Mouse (Mus musculus): ENCODE measurements around the gene Zbtb41. TPM values are rescaled to one million over a fixed set of nuclear protein-coding genes. Genes with fewer than 3 reads are reported as not detected.

Gene Zbtb41
- polyA plus RNA-seq, 1 experiment from 2014 or later, result 12.8 TPM

DNA sequence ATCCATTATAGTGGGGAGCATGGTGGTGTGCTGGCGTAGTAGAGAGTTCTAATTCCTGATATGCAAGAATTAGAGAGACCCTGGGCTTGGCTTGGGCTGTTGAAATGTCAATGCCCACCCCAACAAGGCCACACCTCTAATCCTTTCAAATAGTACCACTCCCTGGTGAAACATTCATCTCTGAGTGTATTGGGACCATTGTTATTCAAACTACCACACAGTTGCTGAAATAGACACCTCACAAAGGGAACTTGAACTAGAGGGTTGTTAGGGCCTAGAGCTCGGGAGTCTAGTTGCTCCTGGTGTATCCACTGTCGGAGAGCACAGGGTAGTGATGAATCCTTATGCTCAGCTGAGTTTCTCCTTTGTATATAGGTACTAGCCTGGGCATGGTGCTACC lies 72.5 kb downstream of the Zbtb41 start:
- Histone ChIP-seq H3K9ac (no peak overlapping the region), H3K27ac (no peak overlapping the region), H3K36me3 (peaks cover 20% of the 10 kb centered on the region), H3K4me3 (no peak overlapping the region), H3K9me3 (no peaks in the 10 kb centered on the region), H3K4me2 (no peak overlapping the region), H3K4me1 (replicated peaks) (no peaks in the 10 kb centered on the region), H3K27me3 (no peaks in the 10 kb centered on the region)
- 66% methylated on average over 3 of the region's 3 CpGs for WGBS
- no peak for ATAC-seq (ENCODE audit: low FRiP score)

DNA sequence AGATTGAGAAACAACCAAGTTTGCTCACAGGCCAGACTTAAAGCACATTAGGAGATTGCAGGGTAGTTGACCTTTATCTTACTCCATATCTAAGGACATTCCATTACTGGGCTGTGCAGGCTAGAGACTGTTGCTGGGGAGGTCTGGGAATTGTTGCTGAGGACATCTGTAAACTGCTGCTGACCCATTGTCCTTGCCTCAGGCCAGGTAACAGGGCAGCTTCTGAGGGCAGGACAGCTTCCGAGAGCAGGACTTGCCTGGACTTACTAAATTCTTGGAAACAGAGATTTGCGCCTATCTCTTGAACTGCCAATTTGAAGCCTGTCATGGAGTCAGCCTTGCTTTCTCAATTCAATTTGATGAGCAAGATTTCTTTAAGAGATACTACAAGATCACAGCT lies 73.3 kb downstream of the Zbtb41 start:
- WGBS, result 95% methylated on average over 2 of the region's 2 CpGs
- H3K9ac ChIP-seq, result no peak overlapping the region
- no peak overlapping the region for H3K27ac ChIP-seq
- no peak overlapping the region for H3K4me3 ChIP-seq
- no peaks in the 10 kb centered on the region for H3K27me3 ChIP-seq
- ATAC-seq (ENCODE audit: low FRiP score), result no peak
- no peaks in the 10 kb centered on the region for H3K9me3 ChIP-seq
- H3K4me2 ChIP-seq, result no peak overlapping the region
- peaks cover 13% of the 10 kb centered on the region; the same call in 1 of the 2 replicates for H3K36me3 ChIP-seq
- no peaks in the 10 kb centered on the region for H3K4me1 ChIP-seq (replicated peaks)

DNA sequence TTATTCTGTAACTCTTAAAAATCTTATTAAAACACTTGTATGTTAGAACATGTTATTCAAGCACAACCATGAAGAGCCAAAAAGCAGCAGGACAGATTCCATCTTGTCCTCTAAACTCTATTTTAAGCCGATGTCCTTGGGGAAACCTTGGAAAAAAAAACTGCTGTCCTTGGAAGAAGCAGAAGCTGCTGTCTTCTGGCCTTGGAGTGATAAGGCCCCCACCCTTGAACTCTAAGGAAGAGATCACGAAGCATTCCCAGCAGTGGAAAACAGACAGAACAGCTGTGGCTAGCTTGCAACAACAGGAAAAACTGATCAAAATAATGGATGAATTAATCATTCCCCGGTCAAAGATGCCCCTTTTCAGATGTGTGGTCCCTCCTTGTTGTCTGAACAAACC lies 74.1 kb downstream of the Zbtb41 start:
- 90% methylated on average over 3 of the region's 3 CpGs for WGBS
- ATAC-seq (ENCODE audit: low FRiP score), result no peak
- no peak overlapping the region for H3K9ac ChIP-seq
- no peaks in the 10 kb centered on the region for H3K27me3 ChIP-seq
- H3K9me3 ChIP-seq, result no peaks in the 10 kb centered on the region
- H3K27ac ChIP-seq, result no peak overlapping the region
- peaks cover 11% of the 10 kb centered on the region; the same call in 1 of the 2 replicates for H3K36me3 ChIP-seq
- H3K4me3 ChIP-seq, result no peak overlapping the region
- no peak overlapping the region for H3K4me2 ChIP-seq
- H3K4me1 ChIP-seq (replicated peaks), result no peaks in the 10 kb centered on the region

DNA sequence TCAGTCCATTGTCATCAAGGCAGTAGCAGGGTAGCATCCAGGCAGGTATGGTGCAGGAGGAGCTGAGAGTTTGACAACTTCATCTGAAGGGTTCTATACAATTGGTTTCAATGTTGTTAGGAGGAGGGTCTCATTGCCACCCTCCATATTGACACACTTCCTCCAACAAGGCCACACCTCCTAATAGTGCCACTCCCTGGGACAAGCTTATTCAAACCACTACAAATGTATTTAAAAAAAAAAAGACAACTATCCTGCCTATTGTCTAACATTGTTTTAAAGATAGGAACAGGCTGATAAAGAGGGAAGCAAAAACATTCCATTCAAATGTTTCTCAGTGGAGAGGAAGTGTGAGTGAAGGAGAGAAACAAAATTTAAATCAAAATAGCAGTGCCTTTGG lies 77.7 kb downstream of the Zbtb41 start:
- H3K27me3 ChIP-seq, result no peaks in the 10 kb centered on the region
- no peaks in the 10 kb centered on the region for H3K4me1 ChIP-seq (replicated peaks)
- ATAC-seq (ENCODE audit: low FRiP score), result no peak
- no peak overlapping the region for H3K9ac ChIP-seq
- H3K27ac ChIP-seq, result no peak overlapping the region
- no peak overlapping the region for H3K4me3 ChIP-seq
- no peaks in the 10 kb centered on the region for H3K36me3 ChIP-seq
- H3K4me2 ChIP-seq, result no peak overlapping the region
- H3K9me3 ChIP-seq, result no peaks in the 10 kb centered on the region

DNA sequence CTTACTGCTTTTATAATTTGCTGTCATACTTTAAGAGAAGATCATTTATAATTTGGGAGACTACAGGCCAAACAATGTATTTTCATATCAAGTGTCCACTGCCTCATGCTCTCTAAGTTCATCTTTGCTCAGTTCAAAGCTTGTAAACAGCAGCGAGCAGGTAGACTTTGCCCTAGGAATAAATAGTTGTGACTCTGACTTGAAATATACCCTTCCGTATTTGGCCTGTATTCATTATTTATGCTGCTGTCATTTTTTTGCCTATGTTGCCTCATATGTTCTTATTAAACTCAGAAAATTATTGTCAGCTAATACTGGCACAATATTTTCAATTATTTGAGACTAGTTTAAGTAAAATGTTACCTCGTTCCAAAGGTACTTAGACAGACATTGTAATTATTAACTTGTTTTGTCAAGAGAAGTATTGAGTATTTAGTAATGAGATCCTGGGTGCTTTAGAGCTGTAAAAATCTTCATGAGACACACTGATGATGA lies 79.2 kb downstream of the Zbtb41 start, which contains the start of gene F13b:
Gene F13b, plus strand, starts transcription at position 445 of the 495 bp plus-strand sequence.
- no peaks in the 10 kb centered on the region for H3K4me1 ChIP-seq (replicated peaks)
- no peak within 1 kb of the TSS for H3K9ac ChIP-seq
- no peak for ATAC-seq (ENCODE audit: low FRiP score)
- WGBS, result 93% methylated on average over 3 of the region's 3 CpGs
- H3K27ac ChIP-seq, result no peak within 1 kb of the TSS
- no peaks in the 10 kb centered on the region for H3K9me3 ChIP-seq
- H3K36me3 ChIP-seq, result no peaks in the 10 kb centered on the region
- no peaks in the 10 kb centered on the region for H3K27me3 ChIP-seq
- no peak within 1 kb of the TSS for H3K4me2 ChIP-seq
- H3K4me3 ChIP-seq, result no peak within 1 kb of the TSS

Other genes starting within 250 kb of the Zbtb41 start
- gene Crb1, start 45.2 kb upstream of the Zbtb41 start, polyA plus RNA-seq (2015; fragmentation: Nextera tagmentation; extraction: Ambion mirVana), result 1.7 and 2.7 TPM in 2 replicates
- gene Aspm, start 32.5 kb downstream of the Zbtb41 start, polyA plus RNA-seq (2015; fragmentation: Nextera tagmentation; extraction: Ambion mirVana), result 4.5 and 4.9 TPM in 2 replicates
- gene F13b, start 79.4 kb downstream of the Zbtb41 start, polyA plus RNA-seq (2015; fragmentation: Nextera tagmentation; extraction: Ambion mirVana), result not detected in 2 replicates
- not detected in 2 replicates for gene Cfhr1, start 138.0 kb downstream of the Zbtb41 start, polyA plus RNA-seq (2015; fragmentation: Nextera tagmentation; extraction: Ambion mirVana)

Data from hindbrain, embryonic 13.5 days (tissue).